Mouse (Mus musculus): ENCODE measurements around the gene Gm37240. TPM values are rescaled to one million over a fixed set of nuclear protein-coding genes. Genes with fewer than 3 reads are reported as not detected.
A peak's percentile ranks its signal among the peaks of the same experiment; 100 is the strongest.

The Gm37240 gene
- polyA plus RNA-seq, 1 experiment from 2014 or later = 1.1 TPM

DNA sequence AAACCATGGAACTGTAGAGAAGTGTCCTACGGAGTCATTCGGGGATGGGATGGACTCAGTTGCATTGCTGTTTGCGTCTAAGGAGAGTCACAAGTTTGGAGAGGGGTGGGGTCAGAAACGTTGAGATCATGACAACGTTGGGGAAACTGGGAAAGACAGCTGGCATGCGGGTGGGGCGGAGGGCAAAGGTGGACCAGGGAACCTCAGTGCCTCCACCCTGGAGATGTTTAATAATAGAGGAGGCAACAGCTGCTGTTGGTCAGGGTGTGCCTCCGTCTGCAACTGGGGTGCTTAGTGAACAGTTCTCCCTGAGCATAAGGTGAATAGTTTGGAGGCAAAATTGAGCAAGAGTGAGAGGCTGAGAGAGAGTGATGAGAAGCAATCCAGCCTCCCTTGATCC, 758.8 kb downstream of the Gm37240 start:
- ATAC-seq = no peak
- Histone ChIP-seq H3K9ac (ENCODE audit: low read length) (no peak overlapping the region), H3K36me3 (ENCODE audit: control insufficient read depth, insufficient read depth, low read length) (no peaks in the 10 kb centered on the region)

DNA sequence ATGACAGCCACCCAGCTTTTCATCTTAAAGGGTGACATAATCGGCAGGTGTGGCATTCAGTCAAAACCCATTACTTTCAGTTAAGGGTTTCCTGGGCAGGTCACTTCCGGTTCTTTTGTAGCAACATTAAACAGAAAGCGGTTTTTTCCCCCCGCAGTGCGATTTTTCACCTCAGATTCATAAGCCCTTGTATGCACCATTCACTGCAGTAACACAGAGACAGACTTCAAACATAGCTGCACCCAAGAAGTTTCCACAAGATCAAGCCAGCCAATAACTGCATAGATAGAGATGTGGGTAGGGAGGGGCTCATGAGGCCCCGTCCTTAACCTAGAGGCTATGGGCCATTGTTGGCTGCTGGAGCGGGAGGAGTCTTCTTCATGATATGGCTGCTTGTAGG, 760.3 kb downstream of the Gm37240 start:
- Histone ChIP-seq H3K27ac (ENCODE audit: low read depth, low read length) (no peak overlapping the region), H3K4me2 (ENCODE audit: low read length) (no peak overlapping the region), H3K9ac (ENCODE audit: low read length) (no peak overlapping the region), H3K36me3 (ENCODE audit: control insufficient read depth, insufficient read depth, low read length) (no peaks in the 10 kb centered on the region), H3K4me1 (ENCODE audit: control insufficient read depth, insufficient read depth, low read length) (no peaks in the 10 kb centered on the region), H3K27me3 (replicated peaks; ENCODE audit: control insufficient read depth, insufficient read depth, low read length) (no peaks in the 10 kb centered on the region), H3K4me3 (ENCODE audit: low read depth, low read length) (no peak overlapping the region), H3K9me3 (replicated peaks; ENCODE audit: control insufficient read depth, low read length) (no peaks in the 10 kb centered on the region)
- DNase-seq (ENCODE audit: low spot score) = no peak
- 88% methylated on average over 7 of the region's 7 CpGs for WGBS
- ATAC-seq = no peak

More for the DNA sequence above, 758.8 kb downstream of the Gm37240 start:
- H3K27me3 ChIP-seq (replicated peaks; ENCODE audit: control insufficient read depth, insufficient read depth, low read length) = no peaks in the 10 kb centered on the region
- 0 out of 2 replicates have a peak, but pooled peaks cover 4% of the 10 kb centered on the region for H3K4me1 ChIP-seq (ENCODE audit: control insufficient read depth, insufficient read depth, low read length)
- DNase-seq (ENCODE audit: low spot score) = no peak
- H3K4me2 ChIP-seq (ENCODE audit: low read length) = no peak overlapping the region
- H3K4me3 ChIP-seq (ENCODE audit: low read depth, low read length) = no peak overlapping the region
- WGBS = 87% methylated on average over 8 of the region's 8 CpGs
- no peaks in the 10 kb centered on the region for H3K9me3 ChIP-seq (replicated peaks; ENCODE audit: control insufficient read depth, low read length)
- no peak overlapping the region for H3K27ac ChIP-seq (ENCODE audit: low read depth, low read length)

DNA sequence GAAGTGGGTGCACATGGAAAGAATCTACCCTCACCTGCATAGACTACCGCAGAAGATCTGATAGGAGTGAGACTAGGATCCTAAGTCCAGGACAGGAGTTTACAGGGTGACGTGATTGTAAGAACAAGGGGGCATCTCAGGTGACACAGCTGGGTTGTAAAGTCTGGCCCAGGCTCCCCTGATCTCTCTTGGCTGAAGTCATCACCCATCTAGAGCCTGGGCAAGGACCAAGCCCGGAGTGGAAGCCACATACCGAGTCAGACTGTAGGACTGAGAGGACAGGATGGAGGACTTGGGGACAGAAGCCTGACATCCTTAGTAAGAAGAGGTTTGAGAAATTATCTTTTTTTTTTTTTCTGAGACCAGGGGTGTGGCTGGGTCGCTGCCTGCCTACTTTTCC, 761.8 kb downstream of the Gm37240 start:
- H3K4me3 ChIP-seq (ENCODE audit: low read depth, low read length) = no peak overlapping the region
- H3K27ac ChIP-seq (ENCODE audit: low read depth, low read length) = no peak overlapping the region
- no peak overlapping the region for H3K4me2 ChIP-seq (ENCODE audit: low read length)
- H3K4me1 ChIP-seq (ENCODE audit: control insufficient read depth, insufficient read depth, low read length) = no peaks in the 10 kb centered on the region
- no peaks in the 10 kb centered on the region for H3K36me3 ChIP-seq (ENCODE audit: control insufficient read depth, insufficient read depth, low read length)
- 93% methylated on average over 5 of the region's 5 CpGs for WGBS
- H3K9ac ChIP-seq (ENCODE audit: low read length) = no peak overlapping the region
- no peak for ATAC-seq
- no peak for DNase-seq (ENCODE audit: low spot score)
- no peaks in the 10 kb centered on the region for H3K27me3 ChIP-seq (replicated peaks; ENCODE audit: control insufficient read depth, insufficient read depth, low read length)
- H3K9me3 ChIP-seq (replicated peaks; ENCODE audit: control insufficient read depth, low read length) = no peaks in the 10 kb centered on the region

DNA sequence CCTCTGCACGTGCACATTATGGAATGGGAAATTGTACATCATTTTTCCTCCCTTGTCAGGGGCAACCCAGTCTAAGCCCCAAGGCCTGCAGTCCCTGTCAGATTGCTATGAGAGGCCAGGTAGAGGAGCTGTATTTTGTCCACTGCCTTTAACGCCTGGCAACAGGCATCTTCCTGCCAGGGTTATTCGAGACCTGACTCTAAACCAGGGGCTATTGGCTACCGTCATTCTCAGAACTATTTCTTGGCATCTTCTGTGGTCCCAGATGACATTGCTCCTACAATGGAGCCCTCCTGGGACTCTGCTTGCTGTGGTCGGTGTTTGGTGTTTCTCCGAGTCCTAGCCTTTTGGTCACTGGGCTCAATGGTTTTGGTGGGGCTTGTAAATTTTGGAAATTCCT, 762.4 kb downstream of the Gm37240 start:
- no peaks in the 10 kb centered on the region for H3K27me3 ChIP-seq (replicated peaks; ENCODE audit: control insufficient read depth, insufficient read depth, low read length)
- WGBS = 84% methylated on average over 6 of the region's 6 CpGs

DNA sequence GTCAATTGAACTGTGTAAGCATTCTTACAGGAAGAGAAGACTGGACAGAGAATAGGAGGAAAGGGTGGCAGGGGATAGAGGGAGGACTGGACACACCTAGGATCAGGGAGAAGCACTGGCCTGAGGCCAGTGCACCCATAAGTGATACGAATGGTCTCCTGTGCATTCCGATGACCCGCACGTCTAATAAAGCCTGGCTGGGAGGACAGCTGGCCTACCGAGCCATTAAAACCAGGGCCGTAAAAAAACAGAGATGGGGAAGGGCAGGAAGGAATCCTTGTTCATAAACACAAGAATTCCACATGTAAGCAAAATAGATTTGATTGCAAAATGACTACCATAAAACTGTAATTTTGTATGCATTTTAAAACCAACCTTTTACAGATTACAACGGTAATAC, 762.9 kb downstream of the Gm37240 start:
- 89% methylated on average over 7 of the region's 7 CpGs for WGBS
- H3K27me3 ChIP-seq (replicated peaks; ENCODE audit: control insufficient read depth, insufficient read depth, low read length) = no peaks in the 10 kb centered on the region
- H3K4me3 ChIP-seq (ENCODE audit: low read depth, low read length) = no peak overlapping the region
- no peaks in the 10 kb centered on the region for H3K36me3 ChIP-seq (ENCODE audit: control insufficient read depth, insufficient read depth, low read length)
- no peaks in the 10 kb centered on the region for H3K9me3 ChIP-seq (replicated peaks; ENCODE audit: control insufficient read depth, low read length)
- H3K4me1 ChIP-seq (ENCODE audit: control insufficient read depth, insufficient read depth, low read length) = no peaks in the 10 kb centered on the region
- no peak overlapping the region for H3K4me2 ChIP-seq (ENCODE audit: low read length)
- ATAC-seq = no peak
- DNase-seq (ENCODE audit: low spot score) = no peak
- no peak overlapping the region for H3K27ac ChIP-seq (ENCODE audit: low read depth, low read length)
- no peak overlapping the region for H3K9ac ChIP-seq (ENCODE audit: low read length)

More for the DNA sequence above, 762.4 kb downstream of the Gm37240 start:
- DNase-seq (ENCODE audit: low spot score) (no peak), ATAC-seq (no peak)
- Histone ChIP-seq H3K36me3 (ENCODE audit: control insufficient read depth, insufficient read depth, low read length) (no peaks in the 10 kb centered on the region), H3K4me1 (ENCODE audit: control insufficient read depth, insufficient read depth, low read length) (no peaks in the 10 kb centered on the region), H3K4me2 (ENCODE audit: low read length) (no peak overlapping the region), H3K4me3 (ENCODE audit: low read depth, low read length) (no peak overlapping the region), H3K27ac (ENCODE audit: low read depth, low read length) (no peak overlapping the region), H3K9me3 (replicated peaks; ENCODE audit: control insufficient read depth, low read length) (no peaks in the 10 kb centered on the region), H3K9ac (ENCODE audit: low read length) (no peak overlapping the region)

DNA sequence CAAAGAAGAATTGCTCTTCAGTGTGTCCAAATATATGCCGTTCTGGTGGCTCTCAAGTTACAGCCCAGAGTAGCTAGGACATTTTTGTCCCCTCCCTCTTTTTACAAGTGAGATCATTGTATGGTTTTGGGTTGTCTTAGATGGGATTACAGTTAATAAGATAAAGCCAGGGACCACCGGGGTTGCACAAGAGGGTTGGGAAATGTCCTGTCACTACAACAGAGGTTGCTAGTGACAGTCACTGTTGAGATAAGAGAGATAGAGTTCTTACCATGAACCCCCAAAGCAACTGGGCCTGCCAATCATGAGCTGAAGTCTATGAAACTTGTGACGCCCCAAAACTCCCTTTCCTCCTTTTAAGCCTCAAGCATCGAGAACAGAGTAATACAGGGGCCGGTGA, 769.6 kb downstream of the Gm37240 start:
- no peak for DNase-seq (ENCODE audit: low spot score)
- Histone ChIP-seq H3K9me3 (replicated peaks; ENCODE audit: control insufficient read depth, low read length) (no peaks in the 10 kb centered on the region), H3K4me1 (ENCODE audit: control insufficient read depth, insufficient read depth, low read length) (peaks cover 5% of the 10 kb centered on the region; the same call in 1 of the 2 replicates), H3K4me3 (ENCODE audit: low read depth, low read length) (no peak overlapping the region), H3K27me3 (replicated peaks; ENCODE audit: control insufficient read depth, insufficient read depth, low read length) (no peaks in the 10 kb centered on the region), H3K36me3 (ENCODE audit: control insufficient read depth, insufficient read depth, low read length) (no peaks in the 10 kb centered on the region), H3K4me2 (ENCODE audit: low read length) (no peak overlapping the region), H3K9ac (ENCODE audit: low read length) (no peak overlapping the region), H3K27ac (ENCODE audit: low read depth, low read length) (no peak overlapping the region)
- ATAC-seq = no peak
- 85% methylated on average over 5 of the region's 5 CpGs for WGBS

DNA sequence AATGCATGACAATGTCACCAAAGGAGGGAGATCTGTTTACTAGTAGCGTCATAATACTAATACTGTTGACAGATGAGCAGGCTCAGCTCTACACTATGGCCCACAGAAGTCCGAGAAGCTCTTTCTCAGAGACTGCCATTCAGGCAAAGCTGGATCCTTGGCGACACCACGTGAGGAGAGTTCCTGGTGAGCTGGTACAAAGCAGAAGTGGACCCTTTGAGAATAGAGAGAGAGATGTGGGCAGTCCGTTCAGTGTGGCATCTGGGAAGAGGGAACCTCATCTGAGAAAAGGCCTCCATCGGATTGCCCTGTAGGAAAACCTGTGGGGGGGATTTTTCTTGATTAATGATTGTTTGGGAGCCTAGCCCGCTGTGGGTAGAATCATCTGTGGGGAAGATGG, 770.3 kb downstream of the Gm37240 start:
- no peak for DNase-seq (ENCODE audit: low spot score)

DNA sequence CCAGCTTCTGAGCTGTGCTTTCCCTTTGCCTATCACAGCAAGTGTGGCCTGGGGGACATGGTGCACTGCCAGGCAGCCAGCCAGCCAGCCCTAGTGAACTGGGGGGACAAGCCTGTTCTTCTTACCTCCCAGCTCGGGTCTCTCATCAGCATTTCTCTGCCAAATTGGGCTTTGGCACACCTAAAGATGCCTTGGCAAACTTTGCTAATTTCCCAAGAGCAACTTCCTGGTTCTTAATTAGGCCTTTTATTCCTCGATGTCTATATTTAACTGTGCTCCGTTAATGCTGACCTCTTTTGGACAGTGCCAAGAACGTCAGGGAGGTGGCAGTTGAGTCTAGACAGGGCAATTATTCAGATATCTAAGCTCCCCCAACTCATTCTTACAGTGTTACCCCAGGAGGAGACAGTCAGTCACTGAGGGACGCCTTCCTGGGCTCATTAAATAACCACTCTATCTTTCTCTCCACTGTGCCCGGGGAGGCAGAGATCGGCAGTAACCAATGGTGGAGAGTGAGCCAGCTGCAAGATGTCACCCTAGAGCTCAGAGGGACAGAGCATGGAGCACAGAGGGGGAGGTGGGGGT, 771.3 kb downstream of the Gm37240 start:
- Histone ChIP-seq H3K4me2 (ENCODE audit: low read length) (no peak overlapping the region), H3K9me3 (replicated peaks; ENCODE audit: control insufficient read depth, low read length) (no peaks in the 10 kb centered on the region), H3K36me3 (ENCODE audit: control insufficient read depth, insufficient read depth, low read length) (no peaks in the 10 kb centered on the region), H3K4me3 (ENCODE audit: low read depth, low read length) (no peak overlapping the region), H3K27me3 (replicated peaks; ENCODE audit: control insufficient read depth, insufficient read depth, low read length) (no peaks in the 10 kb centered on the region), H3K4me1 (ENCODE audit: control insufficient read depth, insufficient read depth, low read length) (peaks cover 5% of the 10 kb centered on the region; the same call in 1 of the 2 replicates), H3K27ac (ENCODE audit: low read depth, low read length) (no peak overlapping the region), H3K9ac (ENCODE audit: low read length) (no peak overlapping the region)
- ATAC-seq (peak; percentile 92), DNase-seq (ENCODE audit: low spot score) (peak; percentile 89)
- WGBS = 21% methylated on average over 7 of the region's 7 CpGs

More for the DNA sequence above, 770.3 kb downstream of the Gm37240 start:
- Histone ChIP-seq H3K4me2 (ENCODE audit: low read length) (no peak overlapping the region), H3K36me3 (ENCODE audit: control insufficient read depth, insufficient read depth, low read length) (no peaks in the 10 kb centered on the region), H3K9ac (ENCODE audit: low read length) (no peak overlapping the region), H3K4me3 (ENCODE audit: low read depth, low read length) (no peak overlapping the region), H3K27ac (ENCODE audit: low read depth, low read length) (no peak overlapping the region), H3K9me3 (replicated peaks; ENCODE audit: control insufficient read depth, low read length) (no peaks in the 10 kb centered on the region), H3K27me3 (replicated peaks; ENCODE audit: control insufficient read depth, insufficient read depth, low read length) (no peaks in the 10 kb centered on the region), H3K4me1 (ENCODE audit: control insufficient read depth, insufficient read depth, low read length) (peaks cover 5% of the 10 kb centered on the region; the same call in 1 of the 2 replicates)
- WGBS = 81% methylated on average over 7 of the region's 7 CpGs
- ATAC-seq = no peak

DNA sequence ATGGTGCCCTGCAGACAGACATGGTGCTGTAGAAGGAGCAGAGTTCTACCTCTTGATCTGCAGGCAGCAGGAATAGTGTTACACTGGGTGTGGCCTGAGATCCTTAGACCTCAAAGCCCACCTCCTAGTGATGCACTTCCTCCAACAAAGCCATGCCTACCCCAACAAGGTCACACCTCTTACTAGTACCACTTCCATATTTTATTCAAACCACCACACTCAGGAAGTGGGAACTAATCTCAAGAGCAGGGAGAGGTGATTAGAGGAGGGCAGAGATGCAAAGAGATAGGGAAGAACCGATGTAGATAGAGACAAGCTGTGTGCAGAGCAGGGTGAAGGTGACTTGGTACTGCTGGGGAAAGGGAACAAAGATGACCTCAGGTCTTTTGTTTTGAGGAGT, 773.8 kb downstream of the Gm37240 start:
- Histone ChIP-seq H3K36me3 (ENCODE audit: control insufficient read depth, insufficient read depth, low read length) (no peaks in the 10 kb centered on the region), H3K4me2 (ENCODE audit: low read length) (no peak overlapping the region), H3K27me3 (replicated peaks; ENCODE audit: control insufficient read depth, insufficient read depth, low read length) (no peaks in the 10 kb centered on the region), H3K9ac (ENCODE audit: low read length) (no peak overlapping the region), H3K4me3 (ENCODE audit: low read depth, low read length) (no peak overlapping the region), H3K27ac (ENCODE audit: low read depth, low read length) (no peak overlapping the region), H3K9me3 (replicated peaks; ENCODE audit: control insufficient read depth, low read length) (no peaks in the 10 kb centered on the region), H3K4me1 (ENCODE audit: control insufficient read depth, insufficient read depth, low read length) (peaks cover 5% of the 10 kb centered on the region; the same call in 1 of the 2 replicates)
- 96% methylated on average over 1 of the region's 1 CpGs for WGBS
- no peak for DNase-seq (ENCODE audit: low spot score)
- ATAC-seq = no peak
